Mouse (Mus musculus): ENCODE measurements around the gene Nup93.

GRCm38 (mm10) chr8:94326016-94326415, 111.7 kb downstream of the Nup93 start:
- no peak for TF ChIP-seq CTCF (IDR thresholded peaks at IDR 0.05; ENCODE audit: low read depth)
- TF ChIP-seq EP300 (optimal IDR thresholded peaks at IDR 0.05) = no peak

Measured in stomach, postnatal 0 days (tissue).